Mouse (Mus musculus): ENCODE measurements at regions not wholly inside any gene's neighbourhood (a gene's known extent, or its start where the extent isn't known, plus 50 kb on each side); places are given as distances from the start of the nearest gene placed in this dataset.
A peak's percentile ranks its signal among the peaks of the same experiment; 100 is the strongest.

DNA sequence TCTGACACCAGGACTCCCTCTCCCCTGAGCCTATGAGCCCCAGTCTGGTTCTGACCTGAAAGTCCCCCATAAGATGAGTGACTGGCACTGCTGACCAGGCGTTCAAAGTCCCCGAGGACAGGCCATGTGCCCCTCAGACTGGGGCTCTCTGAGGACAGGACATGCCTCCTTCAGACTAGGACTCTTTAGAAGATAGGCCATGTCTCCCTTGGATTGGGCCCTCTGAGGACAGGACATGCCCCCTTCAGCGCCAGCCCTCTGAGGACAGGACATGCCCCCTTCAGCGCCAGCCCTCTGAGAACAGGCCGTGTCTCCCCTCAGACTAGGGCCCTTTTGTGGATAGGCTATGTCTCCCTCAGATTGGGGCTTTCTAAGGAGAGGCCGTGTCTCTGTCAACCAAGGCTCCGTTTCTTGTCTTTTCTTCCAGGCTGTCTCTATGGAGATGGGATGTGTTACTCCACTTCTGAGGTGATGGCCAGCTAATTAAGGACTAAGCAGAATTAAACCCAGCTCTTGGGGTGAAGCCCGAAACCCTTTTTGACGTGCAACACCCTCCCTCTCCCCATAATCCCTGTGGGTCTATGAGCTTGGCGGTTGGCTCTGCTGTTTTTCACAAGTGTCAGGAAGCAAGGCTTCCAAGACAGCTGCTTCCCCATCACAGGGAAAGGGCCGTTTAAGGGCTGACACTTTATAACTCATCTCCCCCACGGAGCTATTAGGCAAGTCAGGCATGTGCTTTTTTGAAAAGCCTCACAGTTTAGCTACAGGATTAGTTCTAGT, 135.8 kb downstream of the Vegfa start:
- intact Hi-C loops (cut with DNase I; ENCODE audit: low total_unique reads): no loop called here
- DNase-seq: no peak

GRCm38 (mm10) chr17:45894166-45894565, 138.0 kb downstream of the Vegfa start:
- intact Hi-C loops (cut with DNase I; ENCODE audit: low total_unique reads): no loop called here
- no peak for DNase-seq

GRCm38 (mm10) chr17:45893698-45894097, 138.5 kb downstream of the Vegfa start:
- DNase-seq: no peak
- intact Hi-C loops (cut with DNase I; ENCODE audit: low total_unique reads): no loop called here

GRCm38 (mm10) chr17:45893094-45893493, 139.1 kb downstream of the Vegfa start:
- no peak for DNase-seq

GRCm38 (mm10) chr17:45889451-45889850, 142.7 kb downstream of the Vegfa start:
- intact Hi-C loops (cut with DNase I; ENCODE audit: low total_unique reads): no loop called here
- DNase-seq: peak; percentile 74

More at GRCm38 (mm10) chr17:45893094-45893493, 139.1 kb downstream of the Vegfa start:
- intact Hi-C loops (cut with DNase I; ENCODE audit: low total_unique reads): no loop called here

GRCm38 (mm10) chr17:45889051-45889450, 143.1 kb downstream of the Vegfa start:
- no peak for DNase-seq
- intact Hi-C loops (cut with DNase I; ENCODE audit: low total_unique reads): no loop called here

DNA sequence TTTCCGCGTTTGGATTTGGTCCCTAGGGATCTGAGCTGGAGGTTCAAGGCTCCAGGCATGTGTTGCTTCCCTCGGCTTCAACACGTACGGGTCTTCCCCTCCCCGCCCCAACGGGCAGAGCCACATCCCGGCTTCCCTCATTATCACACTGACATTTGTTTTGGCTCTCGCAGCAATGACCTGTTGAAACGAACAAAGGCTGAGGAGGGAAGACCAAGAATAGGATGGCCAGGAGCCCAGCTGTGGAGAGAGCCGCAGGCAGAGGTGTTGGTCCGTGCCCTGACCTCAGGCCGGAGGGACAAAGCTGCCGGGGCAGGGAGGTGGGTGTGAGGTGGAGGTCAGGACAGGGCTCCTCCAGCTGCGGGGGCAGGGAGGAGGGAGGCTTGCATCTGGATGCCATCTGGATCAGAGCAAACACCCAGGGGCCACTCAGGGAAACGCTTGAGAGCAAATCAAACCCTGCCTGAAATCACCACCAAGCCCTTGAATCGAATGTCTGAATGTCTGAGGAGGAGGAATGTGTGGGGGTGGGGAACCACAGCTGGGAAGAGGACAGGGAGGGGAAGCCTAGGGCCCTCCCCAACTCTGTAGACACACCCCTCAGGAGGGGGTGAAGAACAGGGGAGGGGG, 145.6 kb downstream of the Vegfa start:
- intact Hi-C loops (cut with DNase I; ENCODE audit: low total_unique reads): no loop called here
- peak; percentile 63 for DNase-seq

GRCm38 (mm10) chr17:45885461-45886336, 146.5 kb downstream of the Vegfa start:
- intact Hi-C loops (cut with DNase I; ENCODE audit: low total_unique reads): no loop called here
- DNase-seq: no peak

- intact Hi-C loops (cut with DNase I; ENCODE audit: low total_unique reads): no loop called here
- DNase-seq: no peak
Observed at GRCm38 (mm10) chr17:45884021-45884722, 148.0 kb downstream of the Vegfa start.

GRCm38 (mm10) chr17:45882682-45883081, 149.0 kb upstream of the 1600014C23Rik start:
- no peak for DNase-seq
- intact Hi-C loops (cut with DNase I; ENCODE audit: low total_unique reads): no loop called here

GRCm38 (mm10) chr17:45881284-45881683, 147.6 kb upstream of the 1600014C23Rik start:
- no peak for DNase-seq
- intact Hi-C loops (cut with DNase I; ENCODE audit: low total_unique reads): no loop called here

- no peak for DNase-seq
- intact Hi-C loops (cut with DNase I; ENCODE audit: low total_unique reads): no loop called here
Observed at GRCm38 (mm10) chr17:45880761-45881160, 147.1 kb upstream of the 1600014C23Rik start.

GRCm38 (mm10) chr17:45879478-45880250, 146.0 kb upstream of the 1600014C23Rik start:
- intact Hi-C loops (cut with DNase I; ENCODE audit: low total_unique reads): no loop called here
- DNase-seq: peak; percentile 69

DNA sequence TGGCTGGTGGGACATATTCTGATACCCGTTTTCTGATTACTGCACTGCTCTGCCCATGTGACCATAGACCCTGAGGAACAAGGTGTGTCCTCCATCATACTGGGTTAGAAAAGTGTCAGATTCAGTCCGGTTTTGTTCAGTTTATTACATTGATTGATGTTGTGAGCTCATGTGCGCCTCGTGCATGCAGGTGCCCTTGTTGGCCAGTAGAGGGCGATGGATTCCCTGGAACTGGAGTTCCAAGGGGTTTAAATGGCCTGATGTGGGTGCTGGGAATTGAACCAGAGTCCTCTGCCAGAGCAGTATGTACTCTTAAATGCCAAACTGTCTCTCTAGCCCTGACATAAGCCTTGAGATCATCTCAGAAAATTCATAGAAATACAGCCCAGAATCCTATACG, 144.8 kb upstream of the 1600014C23Rik start:
- intact Hi-C loops (cut with DNase I; ENCODE audit: low total_unique reads): no loop called here
- no peak for DNase-seq

- intact Hi-C loops (cut with DNase I; ENCODE audit: low total_unique reads): no loop called here
Observed at GRCm38 (mm10) chr17:45875325-45875724, 141.7 kb upstream of the 1600014C23Rik start.

DNA sequence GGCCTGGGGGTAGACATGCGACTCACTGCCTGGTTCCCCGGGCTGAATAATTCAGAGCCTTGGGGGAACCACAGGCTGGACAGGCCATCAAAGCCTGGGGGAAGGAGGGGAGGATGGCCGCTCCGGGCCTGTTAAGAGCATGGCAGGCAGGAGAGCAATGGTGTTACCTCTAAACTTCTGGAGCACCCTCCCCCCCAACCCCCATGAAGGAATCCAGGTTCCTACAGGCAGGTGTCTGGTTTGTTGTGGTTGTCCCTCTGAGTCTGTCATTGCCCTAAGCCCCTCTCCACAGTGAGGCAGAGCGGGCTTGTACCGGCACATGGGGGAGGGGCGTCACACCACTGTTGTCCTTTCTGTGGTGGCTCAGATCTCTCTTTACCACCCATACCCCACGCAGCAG, 140.4 kb upstream of the 1600014C23Rik start:
- intact Hi-C loops (cut with DNase I; ENCODE audit: low total_unique reads): no loop called here
- no peak for DNase-seq

More at GRCm38 (mm10) chr17:45875325-45875724, 141.7 kb upstream of the 1600014C23Rik start:
- no peak for DNase-seq

GRCm38 (mm10) chr17:45873200-45873955, 139.7 kb upstream of the 1600014C23Rik start:
- intact Hi-C loops (cut with DNase I; ENCODE audit: low total_unique reads): no loop called here

More at GRCm38 (mm10) chr17:45873200-45873955, 139.7 kb upstream of the 1600014C23Rik start:
- DNase-seq: no peak

Data from gastrocnemius, postnatal 14 days (tissue).